11 mouse cellular contexts compared by ENCODE assay signal in genomic region chr6:120466609-120467329, GRCm38 (mm10). TPM values are rescaled to one million over a fixed set of nuclear protein-coding genes. Genes with fewer than 3 reads are reported as not detected.
DNase-seq lines count a peak whose midpoint lies in the region; ATAC-seq and TF ChIP-seq lines count a peak whose summit lies in the region.
"Had no signal": no experiment of that assay in that cellular context is flagged by ENCODE, and none has a peak within 500 bp of the region (broad histone marks: within the 10 kb centered on the region; RNA-seq: fewer than 3 reads in every experiment).

No protein-coding gene starts in this region.

- dilution Hi-C loops in CH12.LX (cut with MboI; ENCODE audit: extremely low pct_ligation_motif_present, extremely low pct_unique_long_range_greater_than_20kb, low sequenced_read_pairs) = no loop called here

- no peak overlapping the region for H3K4me3 ChIP-seq in heart, postnatal 0 days (ENCODE audit: low read depth, low read length)
- peak overlapping the region in 1 of 3 experiments; percentile 20 for H3K4me3 ChIP-seq in CH12.LX (replicated peaks in 1 of 3; ENCODE audit: low read depth in 2 of 3, low read length in 2 of 3, poor library complexity in 1 of 3)
- H3K4me3 ChIP-seq: heart, embryonic 13.5 days; neural tube, embryonic 12.5 days had no signal

- H3K9me3 ChIP-seq in heart, postnatal 0 days (replicated peaks; ENCODE audit: control insufficient read depth, low read length) = no peaks in the 10 kb centered on the region
- no peaks in the 10 kb centered on the region for H3K9me3 ChIP-seq in CH12.LX (replicated peaks; ENCODE audit: low read length)
- H3K9me3 ChIP-seq: heart, embryonic 13.5 days; neural tube, embryonic 12.5 days had no signal

- H3K27ac ChIP-seq in heart, postnatal 0 days (ENCODE audit: low read depth) = peak overlapping the region; percentile 43; the same call in 1 of the 2 replicates
- peak overlapping the region; percentile 80 for H3K27ac ChIP-seq in CH12.LX (ENCODE audit: insufficient read depth, low read depth)
- H3K27ac ChIP-seq: heart, embryonic 13.5 days; neural tube, embryonic 12.5 days had no signal

- DNase-seq in heart, postnatal 0 days (ENCODE audit: low spot score) = peak; percentile 4
- no peak for DNase-seq in heart, postnatal 14 days
- peak; percentile 85 for DNase-seq in CH12.LX (ENCODE audit: extremely low read depth)
- DNase-seq in kidney, postnatal 36 days = peak; percentile 56 to 73
- DNase-seq in frontal cortex, postnatal 36 days (ENCODE audit: low spot score in 2 of 2) = no peak
- no peak for DNase-seq in heart, adult 8-10 months (ENCODE audit: low spot score)
- DNase-seq: left cerebral cortex, postnatal 4 days had no signal

- TF ChIP-seq RAD21 in CH12.LX (IDR thresholded peaks at IDR 0.05; ENCODE audit: low read depth, low read length) = no peak; the same call in 1 of the 2 replicates

- no peak overlapping the region for H3K9ac ChIP-seq in heart, postnatal 0 days (replicated peaks; ENCODE audit: low read depth, low read length)
- peak overlapping the region; percentile 5; the same call in 1 of the 2 replicates for H3K9ac ChIP-seq in CH12.LX (ENCODE audit: insufficient read depth, low read depth)
- H3K9ac ChIP-seq: heart, embryonic 13.5 days; neural tube, embryonic 12.5 days had no signal

- H3K36me3 ChIP-seq in heart, postnatal 0 days (replicated peaks; ENCODE audit: control insufficient read depth, insufficient read depth, low read length) = no peaks in the 10 kb centered on the region
- H3K36me3 ChIP-seq in CH12.LX (replicated peaks in 1 of 2; ENCODE audit: control insufficient read depth in 1 of 2, insufficient read depth in 1 of 2, low read length in 1 of 2) = peaks cover 2 to 5% of the 10 kb centered on the region in 2 experiments
- H3K36me3 ChIP-seq: heart, embryonic 13.5 days; neural tube, embryonic 12.5 days had no signal

- no peak for TF ChIP-seq EP300 in heart, postnatal 0 days (IDR thresholded peaks at IDR 0.05; ENCODE audit: low read depth)
- TF ChIP-seq EP300 in CH12.LX (IDR thresholded peaks at IDR 0.05; ENCODE audit: low read length) = peak; percentile 73

- in situ Hi-C loops in CH12.LX (cut with MboI; ENCODE audit: low pct_ligation_motif_present, low pct_unique_long_range_greater_than_20kb, low sequenced_read_pairs) = no loop called here

- peaks cover 7% of the 10 kb centered on the region for H3K4me1 ChIP-seq in heart, postnatal 0 days (ENCODE audit: control insufficient read depth, insufficient read depth)
- H3K4me1 ChIP-seq in CH12.LX (ENCODE audit: control insufficient read depth in 1 of 2, insufficient read depth in 2 of 2) = peaks cover 27 to 70% of the 10 kb centered on the region in 2 experiments

- TF ChIP-seq CTCF in heart, postnatal 0 days (IDR thresholded peaks at IDR 0.05; ENCODE audit: low read depth) = no peak
- TF ChIP-seq CTCF in CH12.LX (conservative IDR thresholded peaks at IDR 0.05 in 1 of 2, IDR thresholded peaks at IDR 0.05 in 1 of 2; ENCODE audit: low read depth in 2 of 2, low read length in 2 of 2) = peak in 1 of 2 experiments; percentile 41; a peak in 2 of 4 replicates

- H3K79me2 ChIP-seq in CH12.LX (replicated peaks; ENCODE audit: control insufficient read depth, extremely low read depth, insufficient read depth, poor library complexity, severe bottlenecking) = peaks cover 59% of the 10 kb centered on the region

- TF ChIP-seq POLR2A in CH12.LX (IDR thresholded peaks at IDR 0.05; ENCODE audit: low read depth, low read length) = no peak

- ATAC-seq in heart, postnatal 0 days (ENCODE audit: insufficient read depth, low read depth) = no peak
- peak; percentile 40 for ATAC-seq in neutrophil, adult 5-6 weeks (ENCODE audit: extremely low read depth, insufficient number of reproducible peaks, low FRiP score, poor library complexity, severe bottlenecking)
- ATAC-seq in erythroblast, adult 5-6 weeks (replicated peaks; ENCODE audit: low FRiP score, poor library complexity, severe bottlenecking) = no peak

- 77% methylated on average over 10 of the region's 10 CpGs for WGBS in heart, postnatal 0 days

- peak overlapping the region; percentile 8; the same call in 1 of the 2 replicates for H3K4me2 ChIP-seq in heart, postnatal 0 days (ENCODE audit: low read depth, low read length)
- peak overlapping the region; percentile 27 for H3K4me2 ChIP-seq in CH12.LX (ENCODE audit: insufficient read depth, low read depth, poor library complexity, severe bottlenecking)
- H3K4me2 ChIP-seq: heart, embryonic 13.5 days; neural tube, embryonic 12.5 days had no signal

- peaks cover 28% of the 10 kb centered on the region for H3K27me3 ChIP-seq in heart, postnatal 0 days (ENCODE audit: control insufficient read depth, insufficient read depth, low read length)
- H3K27me3 ChIP-seq in CH12.LX (replicated peaks) = no peaks in the 10 kb centered on the region

- intact Hi-C loops in heart, postnatal 14 days (cut with DNase I) = no loop called here

TF ChIP-seq in CH12.LX, 34 proteins besides CTCF, POLR2A, EP300 and RAD21 (continues in another document):
- TF ChIP-seq RCOR1 (conservative IDR thresholded peaks at IDR 0.05; ENCODE audit: low read depth, low read length) = no peak
- TF ChIP-seq BHLHE40 (IDR thresholded peaks at IDR 0.05; ENCODE audit: low read depth, low read length) = peak; percentile 42; the same call in 1 of the 2 replicates
- no peak for TF ChIP-seq UBTF (IDR thresholded peaks at IDR 0.05; ENCODE audit: low read depth, low read length)
- TF ChIP-seq GABPA (IDR thresholded peaks at IDR 0.05; ENCODE audit: insufficient replicate concordance, low read depth, low read length) = no peak
- TF ChIP-seq MEF2A (IDR thresholded peaks at IDR 0.05; ENCODE audit: borderline replicate concordance, low read depth, low read length) = 0 out of 2 replicates have a peak, but pooled peaks have one; percentile 21
- no peak for TF ChIP-seq NELFE (IDR thresholded peaks at IDR 0.05; ENCODE audit: low read depth, low read length)
- TF ChIP-seq TCF12 (IDR thresholded peaks at IDR 0.05; ENCODE audit: low read depth, low read length) = no peak
- no peak for TF ChIP-seq USF1 (IDR thresholded peaks at IDR 0.05; ENCODE audit: low read depth, low read length)
- no peak for TF ChIP-seq ZC3H11A (IDR thresholded peaks at IDR 0.05; ENCODE audit: low read depth, low read length)
- TF ChIP-seq JUND (conservative IDR thresholded peaks at IDR 0.05; ENCODE audit: low read depth, low read length) = no peak
- TF ChIP-seq E2F4 (IDR thresholded peaks at IDR 0.05; ENCODE audit: insufficient replicate concordance, low read depth, low read length) = no peak
- TF ChIP-seq MAFK (IDR thresholded peaks at IDR 0.05; ENCODE audit: insufficient replicate concordance, low read length) = no peak
- TF ChIP-seq MAX (IDR thresholded peaks at IDR 0.05; ENCODE audit: low read length) = no peak
- no peak for TF ChIP-seq PAX5 (IDR thresholded peaks at IDR 0.05; ENCODE audit: low read length)
- TF ChIP-seq POLR2AphosphoS2 (IDR thresholded peaks at IDR 0.05; ENCODE audit: low read depth, low read length) = no peak
- 0 out of 2 replicates have a peak, but pooled peaks have one; percentile 38 for TF ChIP-seq TBP (conservative IDR thresholded peaks at IDR 0.05; ENCODE audit: low read depth, low read length)
- TF ChIP-seq IRF4 (IDR thresholded peaks at IDR 0.05; ENCODE audit: low read depth, low read length) = peak; percentile 65
- TF ChIP-seq ZMIZ1 (IDR thresholded peaks at IDR 0.05; ENCODE audit: low read depth, low read length) = no peak
- peak; percentile 58; the same call in 1 of the 2 replicates for TF ChIP-seq MYC (IDR thresholded peaks at IDR 0.05; ENCODE audit: low read depth, low read length)
- no peak for TF ChIP-seq NRF1 (IDR thresholded peaks at IDR 0.05; ENCODE audit: low read depth, low read length)
- peak; percentile 26; the same call in 1 of the 2 replicates for TF ChIP-seq HCFC1 (IDR thresholded peaks at IDR 0.05; ENCODE audit: low read depth, low read length)
- TF ChIP-seq MAZ (IDR thresholded peaks at IDR 0.05; ENCODE audit: low read depth, low read length) = no peak
- no peak for TF ChIP-seq JUN (IDR thresholded peaks at IDR 0.05; ENCODE audit: insufficient read depth, low read depth, low read length)
- TF ChIP-seq USF2 (conservative IDR thresholded peaks at IDR 0.05; ENCODE audit: low read depth, low read length) = no peak
- TF ChIP-seq ELF1 (IDR thresholded peaks at IDR 0.05; ENCODE audit: low read depth, low read length) = peak; percentile 21; the same call in 1 of the 2 replicates
- peak; percentile 65; the same call in 1 of the 2 replicates for TF ChIP-seq SIN3A (IDR thresholded peaks at IDR 0.05; ENCODE audit: low read length)
- no peak for TF ChIP-seq ZKSCAN1 (IDR thresholded peaks at IDR 0.05; ENCODE audit: borderline replicate concordance, low read depth, low read length)
- TF ChIP-seq CHD2 (IDR thresholded peaks at IDR 0.05; ENCODE audit: low read length) = no peak
- no peak for TF ChIP-seq CHD1 (IDR thresholded peaks at IDR 0.05; ENCODE audit: low read depth, low read length)

RNA-seq across cellular contexts. Expression of gene Il17ra, which starts 3.7 kb away (rescaled TPM):
- 3.5 and 6.5 TPM in 2 replicates for total RNA-seq in heart, postnatal 0 days (2014; rRNA removed; ENCODE audit: low replicate concordance)
- polyA plus RNA-seq in heart, postnatal 0 days (2015; fragmentation: Nextera tagmentation; extraction: Ambion mirVana) = 1.4 and 1.9 TPM in 2 replicates
- 1 to 10 TPM; 3.3 to 5.4 TPM for total RNA-seq in heart, postnatal 14 days (2021)
- total RNA-seq in CH12.LX (2012; rRNA removed) (13.5 and 13.6 TPM in 2 replicates), CH12.LX (2014; rRNA removed) (13.8 and 14.0 TPM in 2 replicates)
- polyA plus RNA-seq in CH12.LX (2012; ENCODE audit: insufficient read length, low read depth) = 21.2 and 23.9 TPM in 2 replicates
- total RNA-seq in neutrophil, adult 5-6 weeks (2017) = 168 and 176 TPM in 2 replicates
- total RNA-seq in erythroblast, adult 5-6 weeks (2015; ENCODE audit: low replicate concordance) = 9.4 and 13.8 TPM in 2 replicates
- total RNA-seq in erythroblast, adult 5-6 weeks (2017; ENCODE audit: low replicate concordance) = 7.8 and 13.9 TPM in 2 replicates
- total RNA-seq in heart, adult 8-10 months (2022) = 1 to 10 TPM; 2.4 to 5.1 (median 3.0) TPM

RNA-seq across cellular contexts. Expression of gene Tmem121b, which starts 26.8 kb away (rescaled TPM):
- not detected in 2 replicates for total RNA-seq in heart, postnatal 0 days (2014; rRNA removed; ENCODE audit: low replicate concordance)
- not detected in 2 replicates for polyA plus RNA-seq in heart, postnatal 0 days (2015; fragmentation: Nextera tagmentation; extraction: Ambion mirVana)
- under 1 TPM in 1 of 2 experiments, not detected in 1; 0.05 TPM for total RNA-seq in heart, postnatal 14 days (2021)
- total RNA-seq in CH12.LX (2012; rRNA removed) = not detected in 2 replicates
- not detected in 2 replicates for total RNA-seq in CH12.LX (2014; rRNA removed)
- polyA plus RNA-seq in CH12.LX (2012; ENCODE audit: insufficient read length, low read depth) = not detected in 2 replicates
- total RNA-seq in neutrophil, adult 5-6 weeks (2017) = not detected in 2 replicates
- total RNA-seq in erythroblast, adult 5-6 weeks (2015; ENCODE audit: low replicate concordance) = not detected in 2 replicates
- total RNA-seq in erythroblast, adult 5-6 weeks (2017; ENCODE audit: low replicate concordance) = not detected in 2 replicates
- not detected for total RNA-seq in heart, adult 8-10 months (2022)

Comparison
In these comparisons a context has a peak if more than half of its experiments do, and no peak if none do; other contexts are left out.
1. DNase-seq: peak in heart, postnatal 0 days (single experiment), CH12.LX (single experiment) and kidney, postnatal 36 days (2 of 2); none in heart, postnatal 14 days (0 of 2), frontal cortex, postnatal 36 days (0 of 2) and heart, adult 8-10 months (single experiment).
2. RNA of gene Il17ra, which starts 3.7 kb away (total RNA-seq): 168 to 176 TPM in neutrophil, adult 5-6 weeks; 13.5 to 14.0 TPM in CH12.LX, 7.8 to 13.9 TPM in erythroblast, adult 5-6 weeks, 3.3 to 5.4 TPM in heart, postnatal 14 days, 3.5 to 6.5 TPM in heart, postnatal 0 days and 2.4 to 5.1 TPM in heart, adult 8-10 months; every median in the first group is over 10 times any median in the second.